Mouse (Mus musculus) liver, adult 2 months (tissue): ENCODE measurements at regions not wholly inside any gene's neighbourhood (a gene's known extent, or its start where the extent isn't known, plus 50 kb on each side); places are given as distances from the start of the nearest gene placed in this dataset.

Experiments
- CTCF ChIP-seq: fragments of 200-500 bp; IDR thresholded peaks from 2 replicates; pipeline ENCODE4 v1.5.1; 2011; ENCODE audit warnings: low read depth, low read length, control low read depth
- POLR2A ChIP-seq: fragments of 200-500 bp; IDR thresholded peaks from 2 replicates; pipeline ENCODE4 v1.6.1; 2011; ENCODE audit warnings: low read length, control low read depth; ENCODE audit not compliant: insufficient read depth; ENCODE audit errors: extremely low read depth

DNA sequence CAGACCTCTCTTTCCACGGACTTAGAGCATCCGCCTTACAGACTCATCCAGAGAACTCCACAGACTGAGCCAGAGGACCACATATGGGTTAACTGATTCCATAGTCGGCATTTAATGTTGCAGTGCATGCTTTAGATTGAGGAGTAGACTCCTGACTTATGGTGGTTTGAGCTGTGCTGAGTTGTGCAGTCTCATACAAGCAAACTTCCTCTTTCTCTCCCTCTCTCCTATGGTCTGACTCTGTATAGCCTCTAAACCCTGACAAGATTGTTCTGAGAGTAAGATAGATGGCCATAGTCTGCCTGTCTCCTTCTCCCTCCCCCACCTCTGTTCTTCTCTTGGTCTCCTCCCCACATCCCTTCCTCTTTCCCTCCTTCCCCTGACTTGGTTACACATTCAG is 616.0 kb downstream of the Ryr2 start:
- TF ChIP-seq POLR2A = no peak
- TF ChIP-seq CTCF = no peak
